Mouse (Mus musculus) monocyte, adult 5-6 weeks (primary cell): ENCODE measurements around the gene Npb. TPM values are rescaled to one million over a fixed set of nuclear protein-coding genes. Genes with fewer than 3 reads are reported as not detected.
A peak's percentile ranks its signal among the peaks of the same experiment; 100 is the strongest.
"Not testable (repeated sequence)": the region's sequence is repeated elsewhere in the genome, so short reads cannot be mapped to it uniquely, and the experiment has no call there.

Source experiments
- ATAC-seq: fragments of 153-309, 156-312 bp; replicated peaks from 2 replicates; pipeline ENCODE4 v1.8.0; 2017; ENCODE audit warnings: mild to moderate bottlenecking; ENCODE audit not compliant: low TSS enrichment, insufficient number of reproducible peaks, severe bottlenecking, poor library complexity, low FRiP score
- total RNA-seq: library from RNA; stranded (forward); fragments of 200-1000, 200-491, 200-594 nt; gene quantifications from 3 replicates; pipeline ENCODE4 v1.2.3, GENCODE M21; 2017

Npb gene
- not detected in 3 replicates for total RNA-seq

DNA sequence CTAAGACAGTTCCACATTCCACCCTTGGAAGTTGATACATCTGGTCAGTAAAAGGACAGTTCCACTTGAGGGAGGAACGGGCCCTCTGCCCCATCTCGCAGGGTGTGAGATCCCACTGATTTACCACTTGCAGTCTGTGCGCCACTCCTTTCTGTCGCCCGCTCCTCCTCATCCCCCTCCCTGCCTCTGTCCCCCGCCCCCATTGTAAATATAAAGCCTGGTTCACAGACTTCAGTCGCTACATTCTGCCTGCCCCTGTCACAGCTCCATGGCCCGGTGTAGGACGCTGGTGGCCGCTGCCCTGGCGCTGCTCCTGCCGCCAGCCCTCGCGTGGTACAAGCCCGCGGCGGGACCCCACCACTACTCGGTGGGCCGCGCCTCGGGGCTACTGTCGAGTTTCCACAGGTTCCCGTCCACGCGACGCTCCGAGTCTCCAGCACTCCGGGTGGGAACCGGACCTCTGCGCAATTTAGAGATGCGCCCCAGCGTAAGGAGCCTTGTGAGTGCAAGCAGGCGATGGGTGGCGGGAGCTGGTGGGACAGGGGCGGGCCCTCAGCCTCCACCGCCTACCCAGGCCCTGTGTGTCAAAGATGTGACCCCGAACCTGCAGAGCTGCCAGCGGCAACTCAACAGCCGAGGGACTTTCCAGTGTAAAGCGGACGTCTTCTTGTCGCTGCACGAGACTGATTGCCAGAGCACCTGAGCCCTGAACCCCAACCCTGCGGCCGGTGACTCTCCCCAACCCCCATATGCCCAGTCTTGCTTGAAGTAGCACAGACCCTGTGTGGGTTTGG, at the start of gene Npb:
Gene Npb, plus strand, starts transcription at position 237 of the 794 bp plus-strand sequence.
- ATAC-seq: no peak

DNA sequence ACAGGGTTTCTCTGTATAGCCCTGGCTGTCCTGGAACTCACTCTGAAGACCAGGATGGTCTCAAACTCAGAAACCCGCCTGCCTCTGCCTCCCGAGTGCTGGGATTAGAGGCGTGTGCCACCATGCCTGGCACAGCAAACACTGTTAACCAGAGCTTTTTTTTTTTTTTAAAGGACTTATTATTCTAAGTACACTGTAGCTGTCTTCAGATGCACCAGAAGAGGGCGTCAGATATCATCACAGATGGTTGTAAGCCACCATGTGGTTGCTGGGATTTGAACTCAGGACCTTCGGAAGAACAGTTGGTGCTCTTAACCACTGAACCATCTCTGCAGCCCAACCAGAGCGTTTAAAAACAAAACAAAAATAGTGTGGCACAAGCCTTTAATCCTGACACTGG, 49.4 kb upstream of the Npb start:
- ATAC-seq: not testable (repeated sequence)

DNA sequence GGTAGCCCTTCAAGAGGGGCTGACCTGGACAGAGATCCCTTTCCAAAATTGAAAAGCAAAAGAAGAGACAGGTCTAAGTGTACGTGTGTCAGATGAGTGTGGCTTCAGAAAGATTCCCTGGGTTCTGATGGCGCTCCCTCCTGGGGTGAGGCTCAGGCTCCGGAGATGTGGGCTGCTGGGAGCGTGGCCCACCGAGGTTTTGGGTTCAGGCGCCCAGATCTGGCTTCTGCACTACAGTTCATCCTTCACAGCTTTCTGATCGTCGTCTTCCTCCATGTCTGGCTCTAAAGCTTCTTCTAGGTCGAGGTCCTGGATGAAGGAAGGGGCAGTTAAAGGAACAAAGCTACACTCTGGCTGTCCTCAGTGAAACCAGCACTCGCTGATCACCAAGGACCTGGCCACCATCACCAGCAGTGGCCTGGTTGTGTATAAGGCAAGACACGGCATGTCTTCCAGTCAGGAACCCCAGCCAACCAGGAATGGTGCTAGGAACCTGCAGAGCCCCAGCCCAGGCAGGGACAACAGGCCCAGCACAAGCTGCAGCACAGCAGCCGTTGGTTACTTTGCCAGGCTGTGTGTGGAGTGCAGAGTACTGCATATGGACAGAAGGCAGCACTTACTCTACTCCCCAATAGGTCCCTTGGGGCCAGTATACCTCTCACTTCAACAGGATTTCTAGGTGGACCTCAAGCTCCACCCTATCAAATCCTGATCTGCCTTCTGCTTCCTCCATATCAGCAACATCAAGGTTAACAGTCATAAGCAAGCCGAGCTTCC, 47.1 kb upstream of the Npb start:
- no peak for ATAC-seq

DNA sequence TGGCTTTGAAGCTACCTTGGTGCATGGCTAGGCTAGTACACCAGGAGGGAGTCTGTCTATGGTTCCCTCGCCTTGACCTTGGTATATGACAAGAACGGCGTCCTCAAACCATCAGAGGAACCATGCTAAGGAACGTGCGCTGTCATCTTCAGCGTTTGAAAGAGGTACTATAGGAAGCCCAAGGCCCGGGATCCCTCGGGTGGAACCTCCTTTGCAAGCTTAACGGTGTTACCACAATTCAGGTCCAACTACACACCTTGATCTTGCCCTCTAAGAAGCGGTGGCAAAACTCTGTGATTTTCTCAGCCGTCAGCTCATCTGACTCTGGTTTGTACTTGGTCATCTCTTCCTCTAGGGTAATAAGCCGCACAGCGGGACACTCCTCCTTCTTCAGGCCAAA, 45.3 kb upstream of the Npb start:
- ATAC-seq: no peak

DNA sequence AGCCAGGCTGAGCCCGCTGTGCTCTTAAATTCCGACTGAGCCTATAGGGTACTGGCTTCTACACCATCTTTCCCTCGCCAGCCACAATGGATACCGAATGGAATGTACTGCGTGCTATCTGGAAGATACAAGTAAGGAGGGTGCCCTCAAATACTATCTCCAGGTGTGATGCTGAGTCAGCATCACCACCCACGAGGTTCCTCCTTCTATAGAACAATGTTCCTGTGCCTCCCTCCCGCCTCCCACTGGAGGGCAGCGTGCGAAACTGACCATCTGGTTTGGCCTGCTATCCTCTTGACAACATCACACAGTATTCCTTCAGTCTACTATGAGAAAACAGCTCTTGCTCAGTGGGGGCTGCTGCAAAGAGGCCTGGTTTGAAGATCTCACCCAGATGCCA, 43.2 kb upstream of the Npb start:
- no peak for ATAC-seq

DNA sequence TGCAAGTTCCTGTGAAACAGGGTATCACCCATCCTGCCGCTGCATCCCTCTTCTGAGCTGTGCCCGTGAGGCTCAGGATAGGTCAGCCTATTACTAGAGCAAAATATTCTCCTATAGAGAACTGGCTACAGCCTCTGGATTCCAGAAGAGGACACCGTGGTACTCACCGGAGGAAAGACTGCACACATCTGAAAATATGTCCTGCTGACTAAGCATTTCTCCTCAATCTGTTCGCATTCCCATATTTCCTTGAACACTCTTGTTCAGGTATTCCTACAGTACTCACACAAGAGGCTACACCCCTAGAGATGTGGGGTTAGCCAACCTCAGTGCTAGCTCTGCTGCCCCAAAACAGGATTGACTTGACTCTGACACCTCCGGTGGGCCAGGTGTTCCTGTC, 40.0 kb upstream of the Npb start:
- no peak for ATAC-seq

DNA sequence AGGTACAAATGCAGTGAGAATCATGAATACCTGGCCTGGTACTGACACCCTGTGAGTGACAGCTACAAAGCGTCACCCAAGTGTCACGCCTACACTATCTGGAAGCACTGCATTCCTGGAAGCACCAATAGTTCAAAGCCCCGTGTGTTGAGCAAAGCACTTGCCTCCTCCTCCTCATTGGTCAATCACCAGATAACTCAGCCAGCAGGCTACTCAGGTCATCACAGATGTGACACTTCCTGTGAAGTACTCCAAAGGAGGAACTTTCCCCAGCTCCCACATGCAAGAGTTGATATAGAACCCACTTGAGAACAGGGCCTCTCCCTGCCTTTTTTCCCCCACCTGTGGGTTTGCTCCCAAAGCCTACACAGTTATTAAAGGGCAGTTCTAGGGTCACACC, 37.2 kb upstream of the Npb start:
- ATAC-seq: no peak

DNA sequence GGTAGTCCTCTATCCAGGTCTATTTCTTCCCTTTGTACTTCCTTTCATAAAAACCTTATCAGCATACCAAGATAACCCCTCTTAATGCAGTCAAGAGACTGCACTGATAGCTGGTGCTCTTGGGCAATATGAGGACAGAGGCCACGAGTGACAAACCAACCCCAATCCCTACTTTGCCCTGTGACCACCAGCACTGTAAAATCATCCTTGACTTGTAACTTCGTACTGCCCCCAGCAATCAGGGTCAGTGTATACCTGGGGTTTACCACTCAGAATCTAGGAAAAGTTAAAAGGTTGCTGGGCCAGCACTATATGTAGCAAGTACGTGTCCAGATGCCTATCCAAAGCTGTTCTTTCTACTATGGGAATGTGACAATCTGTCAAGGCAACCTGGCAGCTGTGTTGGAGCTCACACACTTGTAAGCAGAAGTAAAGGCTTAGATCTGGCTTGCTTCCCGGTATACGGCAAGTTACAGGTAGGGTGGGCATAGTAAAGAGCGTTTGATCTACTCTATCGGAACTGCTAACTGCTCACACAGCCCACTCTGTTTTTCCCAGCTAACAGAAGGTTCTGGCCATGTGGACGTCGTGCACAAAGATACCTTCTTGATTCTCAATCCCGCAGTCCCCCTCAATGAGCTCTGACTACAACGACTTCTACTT, 36.4 kb upstream of the Npb start:
- no peak for ATAC-seq

DNA sequence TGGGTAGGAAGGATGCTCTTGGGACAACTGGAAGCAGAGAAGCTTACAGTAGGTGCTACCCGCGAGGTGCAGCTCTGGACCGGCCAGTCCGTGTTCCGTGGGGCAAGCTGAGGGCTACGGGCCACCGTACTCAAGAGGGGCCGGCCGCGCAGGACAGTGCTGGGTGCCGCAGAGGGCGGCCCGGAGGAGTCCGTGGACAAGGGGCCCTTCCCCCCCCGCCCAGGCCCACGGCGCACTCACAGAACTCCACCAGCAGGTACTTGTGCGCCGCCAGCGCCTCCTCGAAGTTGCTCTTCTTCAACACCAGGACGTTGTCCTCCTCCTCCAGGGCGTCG, 35.9 kb upstream of the Npb start:
- ATAC-seq: no peak

DNA sequence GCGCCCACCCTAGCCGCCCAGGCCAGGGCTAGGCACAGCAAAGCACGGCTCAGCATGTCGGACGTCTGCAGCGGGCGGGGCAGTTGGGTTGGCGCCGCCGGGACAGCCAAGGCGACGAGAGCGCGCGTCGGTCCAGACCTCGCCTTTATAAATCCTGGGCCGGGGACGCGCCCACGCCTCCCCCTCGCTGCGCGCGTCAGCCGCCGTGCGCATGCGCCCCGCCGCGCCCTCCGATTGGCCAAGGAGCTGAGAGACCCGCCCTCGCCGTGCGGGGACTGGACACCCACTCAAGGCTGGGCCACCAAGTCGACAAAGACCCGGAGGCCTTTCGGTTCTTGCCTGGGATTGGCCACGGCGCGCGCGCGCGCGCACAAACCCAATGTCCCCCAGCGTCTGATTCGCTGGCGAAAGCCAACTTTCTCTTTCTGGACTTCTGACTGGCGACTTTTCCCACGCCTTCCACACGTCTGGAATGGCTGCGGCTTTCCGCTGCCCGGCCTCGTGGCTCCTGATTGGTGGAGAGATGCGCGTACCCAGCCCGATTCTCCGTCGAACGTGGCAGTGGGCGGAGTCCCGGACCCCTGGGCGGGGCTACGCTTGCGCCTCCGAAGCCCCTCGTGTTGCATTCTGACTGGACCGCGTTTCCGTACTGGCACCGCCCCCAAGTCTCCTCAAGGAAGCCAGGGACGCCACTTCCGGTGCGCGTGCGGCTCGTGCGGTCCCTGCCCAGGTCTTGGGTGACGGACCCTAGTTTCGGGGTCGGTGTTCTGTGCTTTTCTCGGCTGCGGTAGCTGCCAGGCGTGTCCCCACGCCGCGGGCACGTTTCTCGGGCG, 35.3 kb upstream of the Npb start, which contains the start of gene P4hb:
Gene P4hb, minus strand, starts transcription at position 502 of the 833 bp plus-strand sequence.
- peak; percentile 80 for ATAC-seq

DNA sequence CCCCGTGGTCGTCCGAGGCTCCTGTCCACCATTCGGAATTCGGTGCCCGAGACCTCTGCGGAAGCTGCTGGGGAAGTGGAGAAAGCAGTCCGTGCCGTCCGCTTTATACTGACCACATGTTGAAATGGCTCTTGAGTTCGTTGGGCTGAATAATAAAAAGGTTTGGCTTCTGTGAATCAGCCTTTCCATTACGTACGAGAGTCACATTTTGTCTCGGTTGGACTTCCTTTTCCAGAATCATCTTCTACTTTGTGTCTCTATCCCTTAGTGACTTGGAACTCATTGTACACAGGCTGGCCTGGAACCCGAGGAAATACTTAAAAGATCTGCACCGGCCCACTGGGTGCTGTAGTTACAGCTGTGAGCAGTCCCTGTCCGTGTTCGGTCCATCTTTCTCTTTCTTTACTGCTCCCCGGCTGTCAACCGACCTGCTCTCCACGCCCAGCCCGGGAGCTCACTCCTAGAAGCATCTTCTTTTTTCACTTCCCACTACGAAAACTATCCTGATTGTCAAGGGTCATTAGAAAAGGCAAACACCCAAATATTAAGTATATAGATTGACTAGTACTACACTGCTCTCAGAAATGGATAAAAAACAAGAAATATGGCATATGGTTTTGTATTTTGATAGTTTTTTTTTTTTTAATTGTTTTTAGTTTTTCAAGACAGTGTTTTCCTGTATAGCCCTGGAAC, 34.5 kb upstream of the Npb start:
- ATAC-seq: no peak; the same call in 1 of the 2 replicates

DNA sequence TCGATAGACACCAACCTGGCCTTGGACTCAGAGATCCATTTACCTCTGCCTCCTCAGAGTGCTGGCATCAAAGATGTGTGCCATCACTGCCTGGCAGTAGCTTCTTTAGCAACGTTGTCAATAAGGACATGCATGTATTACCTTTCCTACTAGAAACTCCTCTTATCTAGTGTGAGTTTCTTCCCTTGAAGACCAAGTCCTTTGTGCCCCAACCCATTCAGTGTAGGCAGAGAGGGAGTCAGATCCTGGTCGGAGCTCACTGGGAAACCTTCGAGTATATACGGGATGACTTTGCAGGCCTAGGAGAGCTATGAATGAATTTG, 34.0 kb upstream of the Npb start:
- no peak for ATAC-seq

DNA sequence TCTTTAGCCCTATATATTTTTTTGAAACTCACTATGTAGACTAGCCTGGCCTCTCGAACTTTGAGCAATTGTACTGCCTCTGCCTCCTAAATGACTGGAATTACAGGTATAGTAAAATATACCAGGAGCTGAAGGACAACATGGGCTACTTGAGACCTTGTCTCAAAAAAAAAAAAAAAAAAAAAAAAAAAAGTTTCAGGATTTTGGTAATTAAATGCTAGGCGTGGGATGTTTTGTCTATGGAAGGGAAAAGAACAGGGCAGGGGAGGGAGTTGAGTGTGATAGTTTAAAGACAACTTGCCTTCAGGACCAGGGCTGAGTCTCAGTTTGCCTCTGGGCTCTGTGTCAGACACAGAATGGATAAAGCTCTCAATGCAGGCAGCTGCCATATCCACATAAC, 33.2 kb upstream of the Npb start:
- no peak for ATAC-seq

DNA sequence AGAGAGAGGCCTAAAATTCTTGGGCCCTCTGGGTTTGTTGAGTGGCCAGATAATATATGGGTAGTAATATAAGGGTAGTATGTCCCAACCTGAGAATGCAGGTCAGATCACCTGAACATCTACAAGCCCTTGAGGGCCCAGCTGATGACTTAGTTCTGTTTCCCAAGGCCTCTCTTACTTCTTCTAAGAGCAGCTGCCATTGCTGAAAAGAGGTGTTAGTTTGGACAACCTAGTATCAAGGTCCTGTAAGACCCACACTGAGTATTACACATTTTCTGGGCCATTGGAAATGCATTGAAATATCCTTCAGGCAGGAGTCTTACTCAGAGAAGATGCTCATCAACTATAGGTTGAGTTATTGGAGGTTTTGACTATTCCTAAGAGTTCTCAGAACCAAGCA, 32.3 kb upstream of the Npb start:
- no peak for ATAC-seq

DNA sequence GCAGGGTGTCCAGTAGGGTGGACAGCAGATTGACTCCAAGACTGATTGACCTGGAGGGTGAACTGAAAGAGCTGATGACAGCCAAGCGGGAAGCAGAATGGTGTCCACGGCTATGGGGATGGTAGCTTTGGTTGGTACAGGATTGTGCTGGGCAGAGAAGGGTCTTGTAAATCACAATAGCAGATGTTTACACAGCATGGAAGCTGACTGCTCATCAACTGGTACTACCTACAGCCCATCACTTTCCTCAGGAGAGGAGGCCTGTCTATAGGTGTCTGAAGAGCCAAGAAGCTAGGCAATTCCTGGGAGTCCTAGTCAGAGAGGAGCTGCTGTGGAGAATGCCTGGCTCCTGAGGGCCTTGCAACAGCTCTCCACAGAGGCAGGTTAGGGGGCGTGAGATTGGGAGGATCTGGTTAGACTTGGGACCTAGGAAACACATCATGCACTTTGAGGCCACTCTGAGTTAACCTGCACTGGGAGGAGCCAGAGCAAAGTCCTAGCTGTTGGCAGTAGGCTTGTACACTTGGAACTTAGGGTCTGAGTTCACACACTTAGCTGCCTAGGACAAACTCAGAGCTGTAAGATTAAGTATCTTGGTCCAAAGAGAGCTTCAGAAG, 31.8 kb upstream of the Npb start:
- no peak for ATAC-seq

DNA sequence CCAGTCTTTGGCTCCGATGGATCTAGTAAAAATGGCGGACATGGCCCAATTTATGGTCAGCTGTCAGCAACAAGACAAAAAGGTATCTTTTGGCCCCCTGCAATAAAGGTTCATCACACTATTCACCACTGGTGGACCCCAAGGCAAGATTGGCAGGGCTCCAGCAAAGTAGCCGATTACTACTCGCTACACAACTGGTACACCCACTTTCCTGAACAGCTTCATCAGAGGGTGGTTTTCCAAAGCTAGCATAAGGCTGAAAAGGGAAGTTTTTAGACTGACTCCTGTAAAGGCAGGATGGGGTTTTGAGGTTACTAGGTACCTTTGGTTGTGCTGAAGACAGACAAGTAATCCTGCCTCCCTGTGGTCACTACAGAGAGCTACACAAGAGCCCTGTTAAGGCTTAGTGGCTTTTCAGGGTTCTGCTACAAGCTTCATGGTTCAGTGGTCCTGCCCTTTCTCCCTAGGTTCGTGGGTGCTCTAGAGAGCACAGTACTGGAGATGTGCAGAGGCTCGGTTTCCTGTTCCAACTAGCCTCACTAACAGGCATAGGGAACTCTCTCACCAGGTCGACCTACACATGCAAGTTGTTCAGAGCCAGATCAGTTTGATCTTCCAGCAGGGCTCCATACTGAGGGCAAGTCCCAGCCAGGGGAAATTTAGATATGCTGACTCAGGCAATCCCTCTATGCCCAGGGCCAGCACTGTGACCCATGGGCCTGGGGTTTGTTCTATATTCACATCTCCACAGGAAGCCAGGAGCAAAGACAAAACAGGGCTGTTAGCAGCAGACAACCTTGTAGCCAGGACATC, 30.9 kb upstream of the Npb start:
- ATAC-seq: no peak

DNA sequence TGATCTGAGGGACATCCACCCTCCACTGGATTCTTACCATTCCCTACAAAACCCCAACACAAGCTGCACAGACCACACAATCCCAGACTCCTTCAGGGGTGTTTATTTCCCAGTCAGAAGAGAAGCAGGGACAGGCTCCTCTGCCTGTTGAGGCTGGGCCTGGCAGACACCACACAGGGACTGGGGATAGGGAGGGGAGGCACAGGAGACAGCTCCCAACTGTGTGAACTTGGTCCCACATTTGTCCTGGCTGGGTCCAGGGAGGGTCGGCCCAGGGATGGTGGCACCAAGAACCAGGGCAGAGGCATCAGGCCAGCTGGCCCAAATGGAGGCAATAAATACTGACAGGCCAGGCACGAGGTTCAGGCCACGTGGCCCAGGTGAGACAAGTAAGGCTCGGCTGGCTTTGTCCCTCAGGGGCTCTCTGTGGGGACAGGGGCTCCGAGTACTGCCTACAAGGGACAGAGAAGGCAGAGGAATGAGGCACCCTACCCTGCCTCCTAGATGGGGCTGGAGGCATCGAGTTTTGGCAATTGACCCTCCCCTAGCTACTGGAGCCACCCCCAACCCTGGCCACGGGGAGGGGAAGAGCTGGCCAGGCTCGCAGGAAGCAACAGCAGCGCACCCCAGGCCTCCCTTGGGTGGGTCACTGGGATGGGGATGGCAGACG, 30.1 kb upstream of the Npb start:
- ATAC-seq: no peak
